Mouse (Mus musculus): ENCODE results near the gene Cluh.

- TF ChIP-seq POLR2A (IDR thresholded peaks at IDR 0.05; ENCODE audit: extremely low read depth, insufficient read depth, low read length) (no peak), CTCF (IDR thresholded peaks at IDR 0.05; ENCODE audit: extremely low read depth, insufficient read depth, low read length) (0 out of 2 replicates have a peak, but pooled peaks have one; percentile 2)
These were observed 33.7 kb upstream of the Cluh start for GRCm38 (mm10) chr11:74615571-74615970.

All from cortical plate, adult 2 months (tissue).